Mouse (Mus musculus) embryonic fibroblast, embryonic 13.5 days (primary cell): Measurements from ENCODE around the gene Bach2.

Source experiments
- CTCF ChIP-seq: IDR thresholded peaks from 2 replicates; pipeline ENCODE4 v1.5.1; 2011; ENCODE audit warnings: mild to moderate bottlenecking, control low read depth, low read length, moderate library complexity, borderline replicate concordance; ENCODE audit not compliant: insufficient read depth
- POLR2A ChIP-seq: IDR thresholded peaks from 2 replicates; pipeline ENCODE4 v1.6.1; 2011; ENCODE audit warnings: low read depth, mild to moderate bottlenecking, control low read depth, low read length, moderate library complexity

DNA sequence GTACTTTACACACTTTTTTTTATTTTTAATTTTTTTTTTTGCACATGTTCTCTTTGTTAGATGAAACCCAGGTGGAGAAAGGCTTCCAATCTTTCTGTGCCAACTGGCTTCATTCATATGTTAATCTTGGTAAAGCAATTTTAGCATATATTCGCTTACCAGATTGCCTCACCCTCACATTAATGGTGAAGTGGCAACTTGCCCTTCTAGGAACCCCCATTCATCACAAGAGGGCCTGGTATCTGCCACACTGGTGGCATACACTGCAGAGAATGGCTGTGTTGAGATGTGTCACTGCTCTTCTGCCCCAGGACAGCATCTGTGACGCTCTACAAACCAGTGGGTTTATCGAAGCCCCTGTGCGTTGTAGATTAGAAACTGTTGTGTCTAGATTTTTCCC, 183.8 kb downstream of the Bach2 start:
- TF ChIP-seq CTCF, result no peak
- TF ChIP-seq POLR2A, result no peak
